Mouse (Mus musculus) neural tube, embryonic 14.5 days (tissue): Measurements from ENCODE around the gene Eif1. TPM values are rescaled to one million over a fixed set of nuclear protein-coding genes. Genes with fewer than 3 reads are reported as not detected.

Source experiments
- ATAC-seq: fragments of 200-750 bp; cut with Nextera tagmentation; 2 replicates; pipeline ENCODE4 v1.8.0; 2017; ENCODE audit warnings: low read depth, mild to moderate bottlenecking, moderate TSS enrichment, moderate library complexity
- H3K27ac ChIP-seq: fragments of 300-500 bp; sonication (generic); 2 replicates; pipeline ENCODE4 v1.5.1; 2014; ENCODE audit warnings: low read depth, mild to moderate bottlenecking, control low read depth, low read length, moderate library complexity, mixed read lengths
- H3K27me3 ChIP-seq: fragments of 300-500 bp; sonication (generic); 2 replicates; pipeline ENCODE4 v1.6.1; 2014; ENCODE audit warnings: low read length; ENCODE audit not compliant: control insufficient read depth, insufficient read depth
- H3K36me3 ChIP-seq: fragments of 300-500 bp; sonication (generic); 2 replicates; pipeline ENCODE4 v1.6.1; 2014; ENCODE audit warnings: low read length, mixed read lengths; ENCODE audit not compliant: control insufficient read depth, insufficient read depth
- H3K4me1 ChIP-seq: fragments of 300-500 bp; sonication (generic); 2 replicates; pipeline ENCODE4 v1.6.1; 2014; ENCODE audit warnings: low read length; ENCODE audit not compliant: control insufficient read depth, insufficient read depth
- H3K4me2 ChIP-seq: fragments of 300-500 bp; sonication (generic); 2 replicates; pipeline ENCODE4 v1.6.1; 2014; ENCODE audit warnings: mild to moderate bottlenecking, low read depth, low read length, control low read depth
- H3K4me3 ChIP-seq: fragments of 300-500 bp; sonication (generic); 2 replicates; pipeline ENCODE4 v1.5.1; 2014; ENCODE audit warnings: low read depth, low read length, control low read depth, mixed read lengths
- H3K9ac ChIP-seq: fragments of 300-500 bp; sonication (generic); replicated peaks from 2 replicates; pipeline ENCODE4 v1.6.1; 2014; ENCODE audit warnings: low read depth, mild to moderate bottlenecking, control low read depth, low read length, mixed read lengths
- H3K9me3 ChIP-seq: fragments of 300-500 bp; sonication (generic); 2 replicates; pipeline ENCODE4 v1.6.1; 2016; ENCODE audit warnings: low read length; ENCODE audit not compliant: control insufficient read depth
- WGBS: fragments of 180-500 bp; shearing (Covaris S2); extraction: QIAGEN DNeasy Blood & Tissue Kit; methylation state at CpG from one replicate; pipeline ENCODE4 v1.1.7; 2014; 5-methylcytosine and 5-hydroxymethylcytosine counted together
- polyA plus RNA-seq: library from polyadenylated mRNA; unstranded; fragments of >200 nt; fragmentation: Nextera tagmentation; extraction: Ambion mirVana; gene quantifications from 2 replicates; pipeline ENCODE4 v1.2.1, GENCODE M21; 2014

Eif1 gene
- polyA plus RNA-seq, result 1,262 and 1,333 TPM in 2 replicates

DNA sequence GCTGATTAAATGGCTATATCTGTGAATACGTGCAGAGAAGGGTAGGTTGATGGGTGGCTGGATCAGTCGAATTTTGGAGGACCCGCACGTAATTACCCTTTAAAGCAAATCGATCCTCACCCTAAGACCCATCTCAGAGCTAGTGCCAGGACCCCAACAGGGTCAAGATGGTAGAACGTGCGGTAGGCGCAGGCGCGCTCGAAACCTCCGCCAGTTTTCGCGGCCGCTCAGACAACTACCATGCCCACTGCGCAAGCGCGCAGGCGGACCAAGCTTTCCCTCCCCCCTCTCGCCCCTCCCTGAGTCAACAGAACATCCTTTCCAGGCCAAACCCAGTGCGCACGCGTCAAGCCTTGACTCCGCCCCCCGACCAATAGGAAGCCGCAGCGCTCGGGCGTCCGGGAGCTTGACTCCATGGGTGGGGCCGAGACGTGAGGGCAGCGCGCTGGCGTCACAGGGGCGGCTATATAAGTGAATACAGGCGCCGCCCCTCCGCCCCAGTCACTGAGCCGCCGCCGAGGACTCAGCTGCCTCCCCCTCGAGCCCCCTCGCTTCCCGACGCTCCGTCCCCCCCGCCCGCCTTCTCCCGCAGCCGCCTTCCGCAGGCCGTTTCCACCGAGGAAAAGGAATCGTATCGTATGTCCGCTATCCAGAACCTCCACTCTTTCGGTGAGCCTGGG is at the start of gene Eif1:
Gene Eif1, plus strand, starts transcription at position 394 of the 680 bp plus-strand sequence.
- Histone ChIP-seq H3K9ac (peak within 1 kb of the TSS; percentile 95), H3K27me3 (no peaks in the 10 kb centered on the region), H3K9me3 (no peaks in the 10 kb centered on the region), H3K27ac (peak within 1 kb of the TSS; percentile 98), H3K4me2 (peak within 1 kb of the TSS; percentile 84), H3K36me3 (peaks cover 16% of the 10 kb centered on the region), H3K4me1 (peaks cover 4% of the 10 kb centered on the region; the same call in 1 of the 2 replicates), H3K4me3 (peak within 1 kb of the TSS; percentile 64)
- 1% methylated on average over 39 of the region's 58 CpGs for WGBS
- ATAC-seq, result peak; percentile 89

- no peaks in the 10 kb centered on the region for H3K27me3 ChIP-seq
- 78% methylated on average over 1 of the region's 1 CpGs for WGBS
- H3K9ac ChIP-seq, result no peak overlapping the region
- H3K4me2 ChIP-seq, result no peak overlapping the region
- no peak overlapping the region for H3K27ac ChIP-seq
- no peak overlapping the region for H3K4me3 ChIP-seq
- H3K4me1 ChIP-seq, result no peaks in the 10 kb centered on the region
- H3K36me3 ChIP-seq, result no peaks in the 10 kb centered on the region
- ATAC-seq, result no peak
- H3K9me3 ChIP-seq, result no peaks in the 10 kb centered on the region
Observed at GRCm38 (mm10) chr11:100271878-100272277, 47.8 kb upstream of the Eif1 start.

DNA sequence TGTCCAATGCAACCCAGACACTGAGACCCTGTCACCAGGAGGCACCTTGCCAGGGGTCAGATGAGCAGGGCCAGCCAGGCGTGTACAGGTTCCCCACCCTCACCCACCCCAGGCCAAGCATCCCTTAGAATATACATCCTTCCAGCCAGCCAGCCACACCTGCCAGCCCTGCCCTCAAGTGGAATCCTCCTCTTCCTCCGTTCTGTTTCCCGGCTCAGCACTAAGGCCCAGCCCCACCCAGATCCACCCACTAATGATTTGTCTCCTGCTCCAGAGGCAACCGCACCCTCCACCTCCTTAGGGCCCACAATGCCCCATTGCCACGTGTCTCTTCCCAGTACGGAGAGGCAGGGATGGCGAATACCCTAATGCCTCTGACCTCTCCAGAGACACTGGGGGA is 45.0 kb upstream of the Eif1 start:
- no peak overlapping the region for H3K27ac ChIP-seq
- H3K4me1 ChIP-seq, result no peaks in the 10 kb centered on the region
- H3K9me3 ChIP-seq, result no peaks in the 10 kb centered on the region
- H3K4me3 ChIP-seq, result no peak overlapping the region
- ATAC-seq, result no peak
- H3K9ac ChIP-seq, result no peak overlapping the region
- no peaks in the 10 kb centered on the region for H3K36me3 ChIP-seq
- no peaks in the 10 kb centered on the region for H3K27me3 ChIP-seq
- WGBS, result 73% methylated on average over 7 of the region's 7 CpGs
- no peak overlapping the region for H3K4me2 ChIP-seq

GRCm38 (mm10) chr11:100275466-100275865 is 44.2 kb upstream of the Eif1 start:
- H3K9ac ChIP-seq, result no peak overlapping the region
- 43% methylated on average over 5 of the region's 5 CpGs for WGBS
- no peak overlapping the region for H3K4me3 ChIP-seq
- ATAC-seq, result no peak
- H3K4me2 ChIP-seq, result no peak overlapping the region
- no peaks in the 10 kb centered on the region for H3K36me3 ChIP-seq
- no peak overlapping the region for H3K27ac ChIP-seq
- H3K27me3 ChIP-seq, result no peaks in the 10 kb centered on the region
- no peaks in the 10 kb centered on the region for H3K9me3 ChIP-seq
- H3K4me1 ChIP-seq, result no peaks in the 10 kb centered on the region

DNA sequence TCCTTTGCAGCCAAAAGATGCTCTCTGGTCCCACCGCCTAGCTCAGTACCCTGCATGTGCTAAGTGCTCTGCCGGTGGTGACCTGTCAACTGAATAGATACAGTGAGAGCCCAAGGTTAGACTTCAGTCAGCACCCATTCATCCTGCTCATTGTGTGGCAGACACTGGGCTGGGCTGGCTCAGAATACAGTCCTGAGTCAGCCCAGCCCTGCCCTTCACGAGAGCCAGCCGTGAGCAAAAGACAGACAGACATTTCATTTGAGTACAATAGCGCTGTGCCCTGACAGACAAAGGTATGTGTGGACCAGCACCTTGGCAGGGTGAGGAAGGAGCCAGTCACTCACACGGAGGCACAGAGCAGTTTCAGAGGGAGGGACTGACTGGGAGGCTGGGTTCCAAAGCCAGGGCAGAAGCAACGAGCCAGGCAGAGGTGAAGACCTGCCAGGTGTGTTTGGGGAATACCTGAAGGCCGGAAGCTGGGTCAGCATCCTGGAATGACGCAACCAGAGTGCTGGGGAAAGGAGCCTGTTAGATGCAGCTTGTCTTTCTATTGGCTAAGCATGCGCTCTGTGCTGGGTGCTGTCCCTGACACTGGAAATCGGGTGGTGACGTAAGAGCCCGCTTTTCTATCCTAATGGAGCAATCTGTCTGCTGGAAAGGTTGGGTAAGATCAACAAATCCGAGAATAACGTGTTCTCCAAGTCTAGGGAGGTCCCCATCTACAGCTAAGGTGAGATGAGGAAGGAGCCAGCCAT is 41.8 kb upstream of the Eif1 start:
- H3K4me2 ChIP-seq, result no peak overlapping the region
- no peaks in the 10 kb centered on the region for H3K36me3 ChIP-seq
- no peak for ATAC-seq
- no peak overlapping the region for H3K4me3 ChIP-seq
- H3K9me3 ChIP-seq, result no peaks in the 10 kb centered on the region
- H3K9ac ChIP-seq, result no peak overlapping the region
- H3K27ac ChIP-seq, result no peak overlapping the region
- no peaks in the 10 kb centered on the region for H3K27me3 ChIP-seq
- no peaks in the 10 kb centered on the region for H3K4me1 ChIP-seq
- WGBS, result 72% methylated on average over 15 of the region's 15 CpGs

- ATAC-seq, result no peak
- WGBS, result 58% methylated on average over 5 of the region's 5 CpGs
- Histone ChIP-seq H3K9ac (no peak overlapping the region), H3K4me2 (no peak overlapping the region), H3K4me3 (no peak overlapping the region), H3K27ac (no peak overlapping the region), H3K9me3 (no peaks in the 10 kb centered on the region), H3K4me1 (no peaks in the 10 kb centered on the region), H3K36me3 (no peaks in the 10 kb centered on the region), H3K27me3 (no peaks in the 10 kb centered on the region)
Observed at GRCm38 (mm10) chr11:100278759-100279158, 40.9 kb upstream of the Eif1 start.

DNA sequence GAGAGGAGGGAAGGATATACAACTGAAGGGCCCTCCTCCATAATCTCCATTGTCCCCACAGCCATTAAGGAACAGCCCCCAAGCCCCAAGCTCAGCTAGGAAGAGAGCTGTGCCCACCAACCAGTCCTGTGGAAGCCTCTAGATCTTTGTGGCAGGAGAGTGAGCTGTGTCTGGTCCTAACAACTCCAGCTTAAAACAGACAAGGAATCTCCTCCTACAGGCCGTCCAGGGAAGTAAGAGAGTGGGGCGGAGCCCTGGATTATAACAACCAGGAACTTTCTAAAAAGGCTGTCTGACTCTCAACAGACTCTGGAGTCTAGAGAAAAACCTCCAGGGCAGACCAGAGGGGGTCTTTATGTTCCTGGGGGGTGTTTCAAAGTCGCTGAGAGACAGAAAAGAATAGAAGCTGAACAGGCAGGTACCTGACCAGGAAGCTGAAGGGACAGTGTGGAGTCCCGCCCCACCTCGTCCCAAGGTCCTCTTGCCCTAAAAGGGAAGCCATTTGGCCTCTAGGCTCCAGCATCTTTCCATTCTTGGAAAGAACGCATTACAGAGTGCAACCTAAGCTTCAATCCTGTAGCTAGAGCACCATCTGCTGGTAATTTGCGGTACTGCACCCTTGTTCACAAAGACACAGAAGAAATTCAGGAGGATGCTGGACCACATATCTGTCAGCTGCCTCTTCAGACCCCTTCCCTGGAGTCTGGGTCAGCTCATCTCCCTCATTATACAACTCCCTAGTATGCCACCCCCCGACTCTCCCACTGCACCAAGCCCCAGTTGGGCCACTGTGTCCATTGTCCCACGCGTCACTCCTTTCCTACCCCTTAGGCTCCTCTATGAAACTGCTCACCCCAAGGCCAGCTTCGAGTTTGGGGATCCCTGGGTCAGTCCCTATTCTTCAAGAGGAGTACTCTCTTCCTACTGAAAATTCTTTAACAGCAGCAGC is 37.8 kb upstream of the Eif1 start:
- ATAC-seq, result peak; percentile 54
- no peaks in the 10 kb centered on the region for H3K4me1 ChIP-seq
- H3K36me3 ChIP-seq, result no peaks in the 10 kb centered on the region
- no peaks in the 10 kb centered on the region for H3K9me3 ChIP-seq
- H3K27ac ChIP-seq, result no peak overlapping the region
- no peak overlapping the region for H3K4me3 ChIP-seq
- H3K9ac ChIP-seq, result no peak overlapping the region
- H3K27me3 ChIP-seq, result no peaks in the 10 kb centered on the region
- 21% methylated on average over 11 of the region's 11 CpGs for WGBS
- no peak overlapping the region for H3K4me2 ChIP-seq

- 25% methylated on average over 10 of the region's 10 CpGs for WGBS
- Histone ChIP-seq H3K27ac (no peak overlapping the region), H3K36me3 (no peaks in the 10 kb centered on the region), H3K9me3 (no peaks in the 10 kb centered on the region), H3K9ac (no peak overlapping the region), H3K27me3 (no peaks in the 10 kb centered on the region), H3K4me3 (no peak overlapping the region), H3K4me1 (no peaks in the 10 kb centered on the region), H3K4me2 (no peak overlapping the region)
- ATAC-seq, result peak; percentile 31; the same call in 1 of the 2 replicates
Observed at GRCm38 (mm10) chr11:100282549-100282948, 37.1 kb upstream of the Eif1 start.
